Mouse (Mus musculus) gastrocnemius, postnatal 4 days (tissue): ENCODE data around the gene Rhbdf1. TPM values are rescaled to one million over a fixed set of nuclear protein-coding genes. Genes with fewer than 3 reads are reported as not detected.

Experiments used
- DNase-seq, 2 experiments: peaks; one replicate each; pipeline ENCODE4 v3.0.0; 2021 to 2022; ENCODE audit warnings: low spot score in 2 of 2, mixed read lengths in 2 of 2
- total RNA-seq, 2 experiments: library from RNA; stranded (reverse); gene quantifications; 2 replicates each; pipeline ENCODE4 v1.2.3; 2021

Gene Rhbdf1
- total RNA-seq, 2 experiments from 2014 or later: 45.7 to 57.4 TPM

DNA sequence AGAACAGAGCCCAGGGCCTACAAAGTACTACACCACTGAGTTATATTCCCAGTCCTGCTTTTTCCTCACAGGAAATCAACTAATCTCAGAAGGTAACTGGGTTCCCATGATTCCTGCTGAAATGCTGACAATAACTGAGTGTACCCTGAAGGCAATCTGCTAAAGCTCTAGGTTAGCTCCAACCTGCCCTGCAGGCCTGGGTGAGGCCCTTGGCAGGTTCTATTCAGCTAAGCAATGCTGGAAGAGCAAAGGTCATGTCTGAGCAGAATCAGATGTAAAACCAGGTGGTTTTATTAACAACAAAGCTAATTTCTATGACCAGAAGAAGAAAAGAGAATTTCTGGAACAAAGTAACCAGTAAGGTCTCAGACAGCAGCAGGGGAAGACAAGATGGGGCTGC is 19.3 kb upstream of the Rhbdf1 start:
- DNase-seq: no peak

DNA sequence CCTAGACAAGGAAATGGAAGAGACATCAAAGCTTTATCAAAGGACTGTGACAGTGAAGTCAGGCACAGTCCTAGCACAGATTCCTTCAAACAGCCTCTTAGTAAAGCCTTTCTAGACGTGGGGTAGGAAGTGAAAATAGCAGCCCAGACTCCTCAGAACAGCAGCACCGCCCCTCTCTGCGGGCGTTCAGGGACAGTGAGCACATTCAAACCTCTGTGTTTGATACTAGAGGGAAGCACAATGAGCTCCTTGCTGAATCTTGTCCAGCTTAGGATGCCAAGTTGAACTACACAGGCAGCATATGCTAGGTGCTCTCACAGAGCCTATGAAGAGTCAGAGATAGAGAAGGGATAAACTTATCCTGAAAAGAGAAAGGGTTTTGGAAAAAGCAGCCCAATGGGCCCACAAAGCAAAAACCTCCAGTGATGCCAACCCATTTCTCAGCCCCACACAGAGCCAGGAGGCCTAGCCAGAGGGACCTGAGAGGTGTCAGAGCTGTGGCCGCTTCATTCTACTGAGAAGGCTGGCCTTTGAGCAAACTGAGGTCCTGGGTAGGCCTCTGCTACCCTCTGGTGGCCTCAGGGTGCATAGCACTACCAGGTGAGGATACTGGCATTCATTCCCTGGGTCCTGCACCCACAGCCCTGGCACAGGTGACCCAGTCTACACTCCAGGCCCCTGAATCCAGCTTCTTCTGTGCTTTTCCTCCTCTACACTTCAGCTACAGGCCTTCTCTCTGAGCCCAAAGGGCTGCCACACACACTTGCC is 16.2 kb upstream of the Rhbdf1 start:
- DNase-seq: peak in 1 of 2 experiments; percentile 58

DNA sequence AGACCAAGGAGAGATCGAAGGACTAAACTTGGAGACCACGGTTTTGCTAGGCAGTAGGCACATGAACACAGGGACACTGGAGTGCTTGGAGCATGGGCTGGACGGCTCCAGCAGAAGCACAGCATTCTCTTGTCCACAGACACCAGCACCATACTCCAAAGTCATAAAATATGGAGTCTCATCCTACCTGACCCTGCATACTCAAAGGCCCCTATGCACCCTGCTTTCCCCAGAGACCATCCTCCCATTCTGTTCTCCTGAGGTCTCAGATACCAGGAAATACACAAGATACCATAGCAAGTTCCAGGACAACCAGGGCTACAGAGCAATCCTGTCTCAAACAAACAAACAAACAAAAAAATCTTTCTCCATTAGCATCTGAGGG is 15.3 kb upstream of the Rhbdf1 start:
- DNase-seq: no peak

DNA sequence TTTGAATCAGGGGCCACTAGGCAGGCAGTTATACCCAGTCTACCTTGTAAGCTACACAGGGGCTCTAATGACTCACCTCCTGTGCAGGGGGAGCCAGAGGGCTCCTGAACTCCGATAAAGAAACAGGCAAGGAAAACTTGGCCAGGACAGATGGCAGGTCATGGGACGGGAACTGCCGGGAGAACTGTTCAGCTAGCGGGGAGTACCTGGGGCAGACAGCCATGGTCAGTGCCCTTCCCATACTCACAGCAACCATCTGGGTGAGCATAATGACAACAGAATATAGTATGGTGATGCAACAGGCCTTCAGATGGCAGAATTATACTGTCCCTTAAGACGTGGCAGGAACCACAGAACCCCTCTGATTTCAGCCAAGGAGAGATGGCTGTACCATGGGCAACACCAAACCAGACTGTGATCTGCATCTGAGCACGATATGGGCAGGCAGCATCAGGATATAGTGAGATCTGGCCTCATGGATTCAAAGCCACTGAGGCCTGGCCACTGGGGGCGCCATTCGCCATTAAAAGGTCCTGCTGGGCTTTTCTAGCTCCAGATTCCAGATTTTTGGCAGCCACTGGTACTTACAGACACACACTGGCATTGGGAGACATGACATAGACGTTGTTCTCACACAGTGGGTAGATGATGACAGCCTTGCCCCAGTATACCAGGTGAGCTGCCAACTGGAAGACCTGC is 14.8 kb upstream of the Rhbdf1 start:
- peak in 1 of 2 experiments; percentile 76 for DNase-seq

DNA sequence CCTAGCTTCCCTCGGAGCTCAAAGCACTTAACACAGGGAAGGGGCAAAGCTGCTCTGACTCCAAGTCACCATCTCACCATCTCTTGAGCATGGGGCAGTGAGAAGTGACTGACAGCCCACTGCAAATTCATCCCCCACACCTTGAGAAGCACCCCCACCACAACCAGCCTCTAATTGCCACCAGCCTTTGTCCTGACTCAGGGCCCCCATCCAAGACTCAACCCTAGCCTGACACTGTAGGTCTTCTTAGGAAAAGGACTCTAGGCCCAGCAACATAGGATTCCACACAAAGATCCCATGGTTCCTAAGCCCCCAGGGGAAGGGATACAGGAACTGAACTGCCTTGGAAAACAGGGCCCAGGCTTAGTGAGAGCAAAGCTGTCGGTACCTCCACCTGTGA is 14.0 kb upstream of the Rhbdf1 start:
- no peak for DNase-seq

DNA sequence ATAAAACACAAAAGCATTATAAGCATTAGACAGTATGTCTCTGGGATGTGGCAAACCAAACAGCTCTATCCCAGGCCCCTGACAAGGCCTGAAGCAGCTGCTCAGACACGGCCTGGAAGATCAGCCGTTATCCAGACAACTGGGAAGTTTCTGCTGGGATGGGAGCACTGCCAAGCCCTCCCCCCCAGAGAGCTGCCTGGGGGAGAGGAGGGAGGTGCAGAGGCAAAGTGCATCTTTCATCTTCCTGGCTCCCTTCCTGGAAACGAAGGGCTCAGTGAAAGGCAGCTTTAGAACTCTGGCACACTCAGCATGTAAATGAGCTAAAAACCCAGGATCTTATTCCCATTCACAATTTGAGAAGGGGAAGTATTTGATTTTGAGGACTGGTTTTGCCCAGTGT is 13.5 kb upstream of the Rhbdf1 start:
- DNase-seq: peak; percentile 76 to 88

DNA sequence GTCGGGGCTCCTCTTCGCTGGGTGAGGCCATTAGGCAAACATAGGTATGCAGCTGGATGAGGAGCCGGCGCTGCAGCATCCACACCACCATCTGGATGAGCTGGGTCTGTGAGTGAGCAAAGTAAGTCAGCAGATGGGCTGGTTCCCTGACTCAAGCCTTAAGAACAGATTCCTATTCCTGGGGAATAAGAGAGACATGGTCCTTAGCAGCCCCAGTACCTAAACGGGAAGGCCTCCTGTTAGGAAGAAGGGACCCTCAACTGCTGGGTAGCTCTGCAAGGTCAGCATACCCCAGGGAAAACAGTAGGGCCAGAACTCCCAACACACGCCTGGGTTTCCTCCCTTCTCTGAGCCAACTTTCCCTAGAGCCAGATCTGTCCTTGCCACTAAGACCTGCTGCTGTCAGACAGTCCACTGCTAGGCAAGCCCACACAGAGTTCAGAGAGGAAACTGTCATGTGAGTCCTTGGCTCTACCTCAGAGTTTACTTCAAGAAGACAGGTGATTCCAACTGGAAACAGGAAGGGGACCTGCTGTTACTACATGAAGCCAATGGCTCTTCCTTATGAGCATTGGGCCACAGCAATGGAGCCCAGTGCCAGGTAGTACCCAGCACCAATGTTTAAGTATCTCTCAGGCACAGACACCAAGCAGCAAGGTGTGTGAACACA is 12.9 kb upstream of the Rhbdf1 start:
- no peak for DNase-seq

DNA sequence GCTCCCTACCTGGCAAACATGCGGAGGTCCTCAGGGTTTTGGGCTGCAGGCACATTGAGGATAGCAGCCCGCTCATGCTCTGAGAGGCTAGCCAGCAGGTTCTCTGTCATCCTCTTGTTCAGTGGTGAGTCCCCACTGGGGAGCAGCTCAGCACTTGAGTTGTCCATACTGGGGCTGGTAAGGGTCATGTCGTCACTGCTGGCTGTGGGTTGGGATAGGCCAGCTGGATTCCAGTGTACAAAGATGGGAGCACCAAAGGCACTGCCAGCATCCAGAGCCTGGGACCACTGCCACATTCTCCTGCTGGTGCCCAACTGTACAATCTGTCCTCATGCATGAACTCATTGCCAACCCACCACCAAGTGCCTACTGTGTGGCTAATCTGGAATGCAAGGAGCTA is 11.8 kb upstream of the Rhbdf1 start:
- DNase-seq: peak in 1 of 2 experiments; percentile 47

DNA sequence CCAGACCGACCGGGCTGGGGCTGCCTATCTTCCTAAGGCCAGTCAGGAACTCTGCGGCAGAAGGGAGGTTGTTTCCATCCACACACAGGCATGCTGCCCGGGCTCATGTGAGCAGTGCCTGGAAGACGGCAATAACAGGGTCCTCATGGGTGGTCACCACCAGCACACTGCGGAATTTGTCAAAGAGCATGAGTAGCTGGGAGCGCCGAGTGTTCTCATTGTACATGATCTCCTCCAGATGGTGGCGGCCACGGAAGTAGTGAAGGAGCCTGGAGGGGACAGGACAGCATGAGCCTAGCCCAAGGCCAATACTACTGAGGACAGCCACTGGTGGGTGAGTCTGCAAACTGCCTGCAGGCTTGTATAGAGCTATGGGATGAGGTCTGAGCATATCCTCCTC is 10.7 kb upstream of the Rhbdf1 start:
- no peak for DNase-seq

DNA sequence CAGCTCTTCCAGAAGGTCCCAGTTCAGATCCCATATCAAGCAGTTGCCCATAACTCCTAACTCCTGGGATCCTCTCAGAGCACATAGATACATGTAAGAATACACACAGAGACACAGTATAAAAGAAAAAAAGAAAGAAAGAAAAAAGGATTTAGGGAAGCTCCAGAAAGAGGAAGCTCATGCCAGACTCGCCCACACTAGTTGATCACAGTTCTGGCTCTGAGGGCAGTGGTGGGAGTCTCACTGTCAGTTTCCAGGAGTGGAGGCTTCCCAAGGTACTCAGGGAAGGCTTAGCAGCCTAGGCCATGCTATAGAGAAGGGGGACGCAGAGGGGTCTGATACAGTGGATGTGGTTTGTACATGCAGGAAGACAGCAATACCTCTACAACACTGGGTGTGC is 9.0 kb upstream of the Rhbdf1 start:
- no peak for DNase-seq

DNA sequence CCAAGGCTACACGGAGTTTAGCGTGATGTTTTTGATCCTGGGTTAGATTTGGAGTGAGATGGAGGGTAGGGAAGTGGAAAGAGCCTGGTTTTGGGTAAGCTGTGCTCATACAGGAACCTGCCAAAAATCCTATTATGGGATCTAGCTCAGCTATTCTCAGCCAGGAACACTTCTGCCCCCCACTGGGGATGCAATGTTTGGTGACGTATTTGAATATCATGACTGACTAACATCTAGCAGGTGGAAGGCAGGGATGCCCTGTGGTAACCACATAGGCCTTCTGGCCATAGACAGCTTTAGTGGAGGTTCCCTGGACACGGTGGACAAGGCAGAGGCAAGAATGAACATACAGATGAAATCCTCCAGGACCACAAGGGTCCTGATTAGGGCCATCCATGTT is 8.1 kb upstream of the Rhbdf1 start:
- no peak for DNase-seq

DNA sequence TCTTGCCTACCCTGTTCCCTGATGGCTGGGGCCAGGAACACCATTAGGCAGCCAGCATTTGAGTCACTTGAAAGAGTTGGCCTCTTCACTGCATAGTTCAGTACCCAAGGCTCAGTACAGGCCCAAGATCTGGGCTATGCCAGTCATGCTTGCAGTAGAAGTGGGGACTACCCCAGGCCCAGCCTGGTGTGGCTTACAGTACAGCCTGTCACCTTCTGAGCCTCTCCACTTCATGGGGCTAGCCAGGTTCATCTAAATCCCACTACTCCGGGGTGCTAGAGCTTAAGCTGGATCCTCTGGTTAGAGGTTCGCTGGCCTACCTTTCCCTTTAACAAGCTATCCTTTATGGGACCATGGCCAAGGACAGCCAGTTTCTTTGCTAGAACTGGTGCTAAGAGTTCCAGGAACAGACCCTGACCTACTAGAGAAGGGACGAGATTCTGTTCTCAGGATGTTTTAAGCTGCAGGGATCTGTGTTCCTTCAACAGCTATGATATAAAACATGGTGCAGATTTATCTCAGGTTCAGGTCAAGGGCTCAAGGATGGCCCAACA is 6.3 kb upstream of the Rhbdf1 start:
- no peak for DNase-seq

DNA sequence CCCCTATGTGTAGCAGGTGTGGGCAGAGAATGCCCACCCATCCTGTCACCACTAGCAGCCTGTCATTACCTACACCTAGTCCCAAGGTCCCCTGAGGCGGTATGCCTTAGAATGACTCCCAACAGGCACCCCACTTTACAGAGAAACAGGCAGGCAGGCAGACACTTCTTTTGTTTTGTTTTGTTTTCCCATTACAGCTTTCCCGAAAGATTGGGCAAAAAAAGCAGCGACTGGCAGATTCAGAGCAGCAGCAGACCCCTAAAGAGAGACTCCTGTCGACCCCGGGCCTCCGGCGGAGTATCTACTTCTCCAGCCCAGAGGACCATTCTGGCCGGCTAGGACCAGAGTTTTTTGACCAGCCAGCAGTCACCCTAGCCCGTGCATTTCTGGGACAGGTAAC is 5.5 kb upstream of the Rhbdf1 start:
- no peak for DNase-seq

DNA sequence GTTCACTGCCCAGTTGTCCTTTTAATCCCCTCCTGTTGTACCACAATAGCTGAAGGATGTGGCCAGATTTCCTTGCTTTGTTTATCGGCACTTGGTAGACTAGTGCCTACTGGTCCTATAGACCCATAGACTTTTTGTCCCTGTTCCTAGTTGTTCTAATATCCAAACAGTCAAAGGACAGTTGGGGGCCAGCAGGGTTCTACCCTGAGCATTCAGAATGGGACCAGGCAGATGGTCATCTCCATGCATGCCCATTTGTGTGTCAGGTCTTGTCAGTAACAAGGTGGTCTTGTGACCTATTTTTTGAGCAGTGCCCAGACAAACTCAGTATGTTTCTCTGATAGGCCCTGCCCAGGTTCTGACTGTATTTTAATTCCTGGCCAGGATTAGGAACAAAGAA is 4.9 kb upstream of the Rhbdf1 start:
- DNase-seq: no peak

DNA sequence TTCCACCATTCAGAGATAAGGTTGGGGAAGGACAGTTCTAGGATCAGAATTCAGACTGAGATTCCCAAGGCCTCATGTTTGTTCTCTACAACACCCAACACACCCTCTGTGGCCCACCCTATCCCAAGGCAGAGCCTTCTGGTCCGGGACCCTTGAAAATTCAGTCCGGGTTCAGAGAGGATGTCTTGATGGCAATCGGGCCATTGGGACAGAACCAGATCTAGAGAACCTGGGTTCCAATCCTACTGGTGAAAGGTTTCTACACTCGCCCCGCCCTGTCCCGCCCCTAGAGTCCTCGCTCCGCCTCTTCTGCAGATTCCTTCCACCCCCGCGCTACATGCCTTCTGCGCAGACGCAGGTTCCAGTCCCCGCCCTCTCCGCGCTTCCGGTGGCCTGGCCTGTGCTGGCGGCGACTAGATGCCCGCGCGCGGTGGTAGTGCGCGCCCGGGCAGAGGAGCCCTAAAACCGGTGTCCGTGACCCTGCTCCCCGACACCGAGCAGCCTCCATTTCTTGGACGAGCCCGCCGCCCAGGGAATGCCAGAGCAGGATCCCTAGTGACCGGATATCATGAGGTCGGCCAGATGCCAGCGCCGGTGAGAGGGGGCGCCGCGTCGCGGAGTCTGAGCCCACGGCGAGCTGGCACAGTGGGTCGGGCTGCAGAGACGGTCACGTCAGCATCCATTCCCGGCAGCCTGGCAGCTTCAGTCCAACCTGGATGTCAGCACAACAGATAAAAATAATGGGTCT is 4.2 kb upstream of the Rhbdf1 start, which contains the start of gene Mpg:
TSS of gene Mpg (plus strand) at position 382 of the 748 bp plus-strand sequence.
- peak; percentile 84 to 89 for DNase-seq

DNA sequence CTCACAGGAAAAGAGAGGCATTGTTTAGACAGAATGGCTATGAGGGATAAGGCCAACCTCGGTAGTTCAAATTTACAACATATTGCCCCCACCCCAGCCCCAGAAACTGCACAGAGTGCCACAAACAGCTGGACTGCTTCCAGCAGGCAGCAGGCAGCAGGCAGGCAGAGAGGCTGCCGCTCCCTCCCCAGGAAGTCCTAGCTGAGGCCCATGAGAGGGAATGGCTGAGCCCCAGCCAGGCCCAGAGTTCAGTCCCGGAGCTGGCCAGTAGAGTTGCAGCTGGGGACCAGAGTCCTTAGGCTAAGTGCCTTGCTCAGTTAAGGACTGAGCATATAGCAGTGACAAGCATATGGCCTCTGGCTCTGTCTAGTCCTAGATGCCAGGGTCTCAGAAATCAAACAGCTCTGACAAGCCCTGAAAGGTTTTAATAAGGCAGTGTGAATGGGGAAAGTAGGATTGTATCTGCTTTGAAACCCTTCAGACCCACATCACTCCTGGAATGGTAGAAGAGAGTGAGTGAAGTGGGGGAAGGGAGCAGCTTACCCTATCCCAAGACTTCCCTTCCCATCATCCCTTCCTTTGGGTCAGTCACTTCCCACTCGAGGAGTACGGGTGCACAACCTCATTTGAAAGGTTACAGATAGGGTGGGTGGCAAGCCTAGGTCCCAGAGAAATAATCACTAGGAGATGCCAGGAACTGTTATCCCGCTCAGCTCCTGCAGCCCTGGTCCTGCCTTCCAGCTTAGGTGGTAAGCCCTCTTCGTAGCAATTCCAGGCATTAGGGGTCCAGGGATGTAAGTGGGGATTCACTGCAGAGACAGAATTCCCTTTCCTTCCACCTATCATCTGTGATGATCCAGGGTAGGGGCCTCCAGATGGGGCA is 3.4 kb upstream of the Rhbdf1 start:
- DNase-seq: peak in 1 of 2 experiments; percentile 53

DNA sequence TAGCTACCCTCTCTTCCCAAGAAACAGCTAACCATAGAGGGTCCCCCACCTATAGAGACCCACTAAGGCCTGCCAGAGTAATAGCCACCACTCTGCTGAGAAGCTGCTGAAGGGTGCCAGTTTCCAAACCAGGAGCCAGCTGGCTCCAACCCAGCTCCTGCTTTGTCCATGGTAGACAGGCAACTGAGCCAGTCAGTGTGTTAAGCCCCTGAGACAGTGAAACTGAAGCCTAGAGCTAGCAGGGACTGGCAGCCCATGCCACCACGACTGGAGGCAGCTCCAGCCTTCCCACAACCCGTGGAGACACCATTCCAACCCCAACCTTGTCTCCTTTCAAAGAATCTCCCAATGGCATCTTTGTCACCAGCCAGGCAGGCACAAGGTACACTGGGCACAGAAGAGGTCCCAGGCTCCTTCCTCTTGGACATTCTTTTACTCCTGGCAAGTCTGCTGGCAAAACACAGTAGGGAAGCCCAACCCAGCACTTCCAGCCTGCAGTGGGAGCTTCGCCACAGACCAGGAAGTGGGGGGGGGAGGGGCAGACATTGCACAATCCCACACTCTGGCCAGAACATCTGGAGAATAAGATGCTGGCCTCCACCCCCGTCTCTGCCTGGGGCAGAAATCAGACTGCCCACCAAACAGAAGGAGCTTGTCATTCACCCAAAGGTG is 2.5 kb upstream of the Rhbdf1 start:
- DNase-seq: peak; percentile 81 to 89

DNA sequence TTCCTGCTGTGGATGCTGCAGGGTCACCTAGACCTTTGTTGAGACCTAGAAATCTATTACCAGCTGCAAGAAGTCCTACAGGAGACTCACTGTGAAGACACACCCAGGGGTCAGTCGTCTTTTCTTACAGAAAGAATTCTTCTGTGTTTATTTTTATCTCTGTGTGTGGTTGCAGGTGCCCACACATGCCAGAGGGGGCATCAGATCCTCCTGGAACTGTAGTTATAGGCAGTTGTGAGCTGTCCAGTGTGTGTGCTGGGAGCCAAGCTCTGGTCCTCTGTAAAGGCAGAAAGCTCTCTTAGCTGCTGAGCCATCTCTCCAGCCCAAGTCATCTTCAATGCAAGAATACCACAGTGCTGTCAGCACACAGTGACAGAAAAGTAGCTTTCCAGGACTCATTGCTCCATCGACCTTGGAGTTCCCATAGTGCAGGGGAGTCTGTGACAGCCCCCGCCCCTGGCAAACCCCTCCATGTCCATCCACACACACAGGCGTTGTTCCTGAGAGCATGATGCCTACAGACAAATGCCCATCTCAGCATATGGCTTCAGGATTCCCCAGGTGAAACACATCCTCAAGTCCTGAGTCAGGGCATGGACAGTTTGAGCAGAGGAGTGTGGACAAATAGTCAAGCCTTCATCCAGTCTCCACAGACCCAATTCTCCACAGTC is 1.3 kb upstream of the Rhbdf1 start:
- DNase-seq: no peak
